In genomic region chr19:54154400-54154799, GRCm38 (mm10) we compare ENCODE assay signal across 22 mouse cellular contexts.
A peak's percentile ranks its signal among the peaks of the same experiment; 100 is the strongest.
DNase-seq lines count a peak whose midpoint lies in the region; ATAC-seq and TF ChIP-seq lines count a peak whose summit lies in the region.
"Had no signal": no experiment of that assay in that cellular context is flagged by ENCODE, and none has a peak within 500 bp of the region (broad histone marks: within the 10 kb centered on the region; RNA-seq: fewer than 3 reads in every experiment).

No protein-coding gene starts in this region.

- no peak overlapping the region for H3K9ac ChIP-seq in intestine, embryonic 15.5 days
- H3K9ac ChIP-seq in intestine, postnatal 0 days (ENCODE audit: low read depth, low read length) = no peak overlapping the region
- no peak overlapping the region for H3K9ac ChIP-seq in kidney, embryonic 16.5 days (replicated peaks; ENCODE audit: low read length)
- no peak overlapping the region for H3K9ac ChIP-seq in liver, embryonic 12.5 days
- H3K9ac ChIP-seq: embryonic facial prominence, embryonic 13.5 days; embryonic facial prominence, embryonic 15.5 days; forebrain, embryonic 13.5 days had no signal

- peak overlapping the region; percentile 27 for H3K4me2 ChIP-seq in intestine, embryonic 15.5 days (replicated peaks)
- no peak overlapping the region for H3K4me2 ChIP-seq in intestine, postnatal 0 days (replicated peaks; ENCODE audit: low read depth)
- no peak overlapping the region for H3K4me2 ChIP-seq in kidney, embryonic 16.5 days (replicated peaks; ENCODE audit: low read depth, low read length)
- H3K4me2 ChIP-seq in liver, embryonic 12.5 days = no peak overlapping the region
- H3K4me2 ChIP-seq: embryonic facial prominence, embryonic 13.5 days; embryonic facial prominence, embryonic 15.5 days; forebrain, embryonic 13.5 days had no signal

- ATAC-seq in intestine, embryonic 15.5 days = peak; percentile 95
- peak; percentile 79 for ATAC-seq in intestine, postnatal 0 days
- no peak for ATAC-seq in kidney, embryonic 16.5 days (ENCODE audit: low FRiP score, low TSS enrichment)
- no peak for ATAC-seq in liver, embryonic 12.5 days
- ATAC-seq: forebrain, embryonic 13.5 days; forebrain, embryonic 16.5 days had no signal

- no peak for TF ChIP-seq CTCF in intestine, postnatal 0 days (IDR thresholded peaks at IDR 0.05; ENCODE audit: low read depth)

- WGBS in heart, embryonic 10.5 days = 30% methylated on average over 4 of the region's 4 CpGs
- WGBS in intestine, embryonic 15.5 days = 49% methylated on average over 4 of the region's 4 CpGs
- WGBS in intestine, postnatal 0 days = 31% methylated on average over 4 of the region's 4 CpGs
- WGBS in kidney, embryonic 16.5 days = 63% methylated on average over 4 of the region's 4 CpGs
- 53% methylated on average over 4 of the region's 4 CpGs for WGBS in liver, embryonic 12.5 days (ENCODE audit: insufficient replicate concordance)

- DNase-seq in heart, adult 11 months = peak; percentile 70
- DNase-seq in heart, embryonic 10.5 days (ENCODE audit: low spot score) = no peak
- no peak for DNase-seq in urinary bladder, postnatal 14 days (ENCODE audit: low spot score)
- DNase-seq: adrenal gland, adult 2 months; adrenal gland, postnatal 10 days; adrenal gland, postnatal 25 days; cerebellum, adult 18-20 months; cerebellum, adult 8-10 months; cerebellum, adult 9-11 months; cerebellum, postnatal 14 days; cerebellum, postnatal 36 days; embryo, embryonic 11 days had no signal

- H3K36me3 ChIP-seq in heart, embryonic 10.5 days = no peaks in the 10 kb centered on the region
- no peaks in the 10 kb centered on the region for H3K36me3 ChIP-seq in intestine, embryonic 15.5 days
- no peaks in the 10 kb centered on the region for H3K36me3 ChIP-seq in intestine, postnatal 0 days (ENCODE audit: control insufficient read depth, insufficient read depth)
- no peaks in the 10 kb centered on the region for H3K36me3 ChIP-seq in kidney, embryonic 16.5 days (ENCODE audit: insufficient read depth, low read length)
- H3K36me3 ChIP-seq in liver, embryonic 12.5 days = no peaks in the 10 kb centered on the region
- H3K36me3 ChIP-seq: embryonic facial prominence, embryonic 13.5 days; embryonic facial prominence, embryonic 15.5 days; forebrain, embryonic 10.5 days had no signal

- H3K27ac ChIP-seq in heart, embryonic 10.5 days = no peak overlapping the region
- H3K27ac ChIP-seq in intestine, embryonic 15.5 days = 0 out of 2 replicates have a peak overlapping the region, but pooled peaks have one; percentile 13
- no peak overlapping the region for H3K27ac ChIP-seq in intestine, postnatal 0 days (ENCODE audit: low read depth, low read length)
- no peak overlapping the region for H3K27ac ChIP-seq in kidney, embryonic 16.5 days (ENCODE audit: low read length)
- no peak overlapping the region for H3K27ac ChIP-seq in liver, embryonic 12.5 days
- H3K27ac ChIP-seq: embryonic facial prominence, embryonic 13.5 days; embryonic facial prominence, embryonic 15.5 days; forebrain, embryonic 10.5 days; forebrain, embryonic 13.5 days had no signal

- H3K27me3 ChIP-seq in heart, embryonic 10.5 days (ENCODE audit: insufficient read depth, poor library complexity, severe bottlenecking) = peaks cover 13% of the 10 kb centered on the region; the same call in 1 of the 2 replicates
- H3K27me3 ChIP-seq in intestine, embryonic 15.5 days (replicated peaks) = no peaks in the 10 kb centered on the region
- H3K27me3 ChIP-seq in intestine, postnatal 0 days (replicated peaks; ENCODE audit: control insufficient read depth, insufficient read depth, low read length) = no peaks in the 10 kb centered on the region
- no peaks in the 10 kb centered on the region for H3K27me3 ChIP-seq in kidney, embryonic 16.5 days (ENCODE audit: insufficient read depth, low read length)
- H3K27me3 ChIP-seq in liver, embryonic 12.5 days (replicated peaks) = peaks cover 4% of the 10 kb centered on the region; the same call in 1 of the 2 replicates
- H3K27me3 ChIP-seq: embryonic facial prominence, embryonic 13.5 days; forebrain, embryonic 13.5 days had no signal

- H3K9me3 ChIP-seq in heart, embryonic 10.5 days = no peaks in the 10 kb centered on the region
- no peaks in the 10 kb centered on the region for H3K9me3 ChIP-seq in intestine, embryonic 15.5 days
- no peaks in the 10 kb centered on the region for H3K9me3 ChIP-seq in intestine, postnatal 0 days (ENCODE audit: control insufficient read depth)
- H3K9me3 ChIP-seq in kidney, embryonic 16.5 days (ENCODE audit: low read length) = no peaks in the 10 kb centered on the region
- no peaks in the 10 kb centered on the region for H3K9me3 ChIP-seq in liver, embryonic 12.5 days (replicated peaks)
- H3K9me3 ChIP-seq: embryonic facial prominence, embryonic 13.5 days; embryonic facial prominence, embryonic 15.5 days; forebrain, embryonic 10.5 days; forebrain, embryonic 13.5 days had no signal

- no peak overlapping the region for H3K4me3 ChIP-seq in heart, embryonic 10.5 days
- H3K4me3 ChIP-seq in intestine, embryonic 15.5 days (replicated peaks) = no peak overlapping the region
- H3K4me3 ChIP-seq in intestine, postnatal 0 days (ENCODE audit: low read depth, low read length) = no peak overlapping the region
- H3K4me3 ChIP-seq in kidney, embryonic 16.5 days (ENCODE audit: low read length) = no peak overlapping the region
- no peak overlapping the region for H3K4me3 ChIP-seq in liver, embryonic 12.5 days
- H3K4me3 ChIP-seq: embryonic facial prominence, embryonic 13.5 days; embryonic facial prominence, embryonic 15.5 days; erythroblast, embryonic 14.5 days; forebrain, embryonic 10.5 days; forebrain, embryonic 13.5 days had no signal

- H3K4me1 ChIP-seq in heart, embryonic 10.5 days = 0 out of 2 replicates have a peak, but pooled peaks cover 4% of the 10 kb centered on the region
- H3K4me1 ChIP-seq in intestine, embryonic 15.5 days (replicated peaks) = 0 out of 2 replicates have a peak, but pooled peaks cover 6% of the 10 kb centered on the region
- H3K4me1 ChIP-seq in intestine, postnatal 0 days (replicated peaks; ENCODE audit: control insufficient read depth, insufficient read depth, low read length) = peaks cover 5% of the 10 kb centered on the region
- 0 out of 2 replicates have a peak, but pooled peaks cover 5% of the 10 kb centered on the region for H3K4me1 ChIP-seq in kidney, embryonic 16.5 days (ENCODE audit: insufficient read depth, low read length)
- H3K4me1 ChIP-seq in liver, embryonic 12.5 days = no peaks in the 10 kb centered on the region
- H3K4me1 ChIP-seq: embryonic facial prominence, embryonic 13.5 days; embryonic facial prominence, embryonic 15.5 days; forebrain, embryonic 10.5 days; forebrain, embryonic 13.5 days had no signal

Comparison
In these comparisons a context has a peak if more than half of its experiments do, and no peak if none do; other contexts are left out.
1. ATAC-seq: peak in intestine, embryonic 15.5 days (single experiment) and intestine, postnatal 0 days (single experiment); none in kidney, embryonic 16.5 days (single experiment) and liver, embryonic 12.5 days (single experiment).